Mouse (Mus musculus): ENCODE results near the gene Atxn1. TPM values are rescaled to one million over a fixed set of nuclear protein-coding genes. Genes with fewer than 3 reads are reported as not detected.
A peak's percentile ranks its signal among the peaks of the same experiment; 100 is the strongest.

The Atxn1 gene
- total RNA-seq, 2 experiments from 2014 or later = 112 to 115 TPM

GRCm38 (mm10) chr13:45558367-45558766 is 406.4 kb downstream of the Atxn1 start:
- DNase-seq (ENCODE audit: extremely low spot score in 1 of 2, low spot score in 1 of 2) = no peak

- no peak for DNase-seq (ENCODE audit: extremely low spot score in 1 of 2, low spot score in 1 of 2)
These were observed 411.1 kb downstream of the Atxn1 start for GRCm38 (mm10) chr13:45553674-45554073.

- DNase-seq (ENCODE audit: extremely low spot score in 1 of 2, low spot score in 1 of 2) = no peak
These were observed 417.3 kb downstream of the Atxn1 start for GRCm38 (mm10) chr13:45547549-45547948.

GRCm38 (mm10) chr13:45546946-45547345 is 417.9 kb downstream of the Atxn1 start:
- no peak for DNase-seq (ENCODE audit: extremely low spot score in 1 of 2, low spot score in 1 of 2)

- no peak for DNase-seq (ENCODE audit: extremely low spot score in 1 of 2, low spot score in 1 of 2)
These were observed 418.8 kb downstream of the Atxn1 start for GRCm38 (mm10) chr13:45545974-45546373.

- DNase-seq (ENCODE audit: extremely low spot score in 1 of 2, low spot score in 1 of 2) = peak in 1 of 2 experiments; percentile 80
These were observed 425.6 kb downstream of the Atxn1 start for GRCm38 (mm10) chr13:45539205-45539568.

- peak; percentile 60 to 68 for DNase-seq (ENCODE audit: extremely low spot score in 1 of 2, low spot score in 1 of 2)
These were observed 426.1 kb downstream of the Atxn1 start for GRCm38 (mm10) chr13:45538532-45539204.

GRCm38 (mm10) chr13:45538091-45538490 is 426.7 kb downstream of the Atxn1 start:
- no peak for DNase-seq (ENCODE audit: extremely low spot score in 1 of 2, low spot score in 1 of 2)

GRCm38 (mm10) chr13:45537110-45537509 is 427.7 kb downstream of the Atxn1 start:
- DNase-seq (ENCODE audit: extremely low spot score in 1 of 2, low spot score in 1 of 2) = no peak

- no peak for DNase-seq (ENCODE audit: extremely low spot score in 1 of 2, low spot score in 1 of 2)
These were observed 428.9 kb downstream of the Atxn1 start for GRCm38 (mm10) chr13:45535731-45536453.

- no peak for DNase-seq (ENCODE audit: extremely low spot score in 1 of 2, low spot score in 1 of 2)
These were observed 434.1 kb downstream of the Atxn1 start for GRCm38 (mm10) chr13:45530754-45531153.

- DNase-seq (ENCODE audit: extremely low spot score in 1 of 2, low spot score in 1 of 2) = no peak
These were observed 436.0 kb downstream of the Atxn1 start for GRCm38 (mm10) chr13:45528787-45529186.

- DNase-seq (ENCODE audit: extremely low spot score in 1 of 2, low spot score in 1 of 2) = no peak
These were observed 437.4 kb downstream of the Atxn1 start for GRCm38 (mm10) chr13:45527232-45527964.

- no peak for DNase-seq (ENCODE audit: extremely low spot score in 1 of 2, low spot score in 1 of 2)
These were observed 438.6 kb downstream of the Atxn1 start for GRCm38 (mm10) chr13:45526230-45526629.

GRCm38 (mm10) chr13:45524791-45525435 is 439.9 kb downstream of the Atxn1 start:
- no peak for DNase-seq (ENCODE audit: extremely low spot score in 1 of 2, low spot score in 1 of 2)

- no peak for DNase-seq (ENCODE audit: extremely low spot score in 1 of 2, low spot score in 1 of 2)
These were observed 440.5 kb downstream of the Atxn1 start for GRCm38 (mm10) chr13:45524305-45524704.

- no peak for DNase-seq (ENCODE audit: extremely low spot score in 1 of 2, low spot score in 1 of 2)
These were observed 448.1 kb downstream of the Atxn1 start for GRCm38 (mm10) chr13:45516501-45517393.

GRCm38 (mm10) chr13:45514832-45515422 is 449.9 kb downstream of the Atxn1 start:
- no peak for DNase-seq (ENCODE audit: extremely low spot score in 1 of 2, low spot score in 1 of 2)

- DNase-seq (ENCODE audit: extremely low spot score in 1 of 2, low spot score in 1 of 2) = no peak
These were observed 450.7 kb downstream of the Atxn1 start for GRCm38 (mm10) chr13:45514115-45514514.
